In the genomic region with DNA sequence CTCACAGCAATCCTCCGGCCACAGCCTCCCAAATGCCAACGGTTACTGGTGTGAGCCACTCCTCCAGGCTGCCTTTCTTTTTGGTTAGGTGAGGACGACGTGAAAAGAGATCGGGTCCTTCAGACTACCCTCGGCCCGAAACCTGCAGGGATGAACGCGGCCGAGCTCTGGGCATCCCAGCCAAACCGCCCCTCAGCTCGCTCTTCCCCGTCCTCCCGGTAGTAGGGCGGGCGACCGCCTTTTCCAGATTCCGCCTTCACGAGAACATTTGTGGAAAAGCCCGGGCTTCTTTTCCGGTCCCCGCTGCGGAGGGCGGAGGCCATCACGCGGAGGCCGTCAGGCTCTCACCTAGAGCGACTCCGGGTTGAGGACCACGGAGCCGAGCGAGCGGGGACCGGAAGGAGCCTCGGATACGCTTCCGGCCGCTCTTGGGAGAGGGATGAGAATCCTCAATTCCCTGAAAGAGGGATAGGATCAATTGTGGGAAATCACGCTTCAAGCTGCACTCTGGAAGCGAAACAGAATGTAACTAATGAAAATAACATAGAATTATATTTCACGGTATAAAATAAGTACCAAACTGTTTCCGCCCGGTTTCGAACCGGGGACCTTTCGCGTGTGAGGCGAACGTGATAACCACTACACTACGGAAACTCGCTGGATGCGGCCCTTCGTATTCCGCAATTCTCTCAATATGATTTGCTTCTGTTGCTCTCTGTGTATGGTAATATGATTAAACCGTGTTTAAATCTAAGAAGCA, we compare ENCODE assay signal across 8 mouse cellular contexts. TPM values are rescaled to one million over a fixed set of nuclear protein-coding genes. Genes with fewer than 3 reads are reported as not detected.
DNase-seq lines count a peak whose midpoint lies in the region; ATAC-seq and TF ChIP-seq lines count a peak whose summit lies in the region.

No protein-coding gene starts in this region.

- 0 out of 2 replicates have a peak, but pooled peaks have one; percentile 4 for TF ChIP-seq EP300 in ES-Bruce4 (IDR thresholded peaks at IDR 0.05; ENCODE audit: insufficient read depth, low read depth, low read length)

- H3K4me1 ChIP-seq in ES-Bruce4 (ENCODE audit: control insufficient read depth, insufficient read depth, low read length): peaks cover 2% of the 10 kb centered on the region
- H3K4me1 ChIP-seq in cerebellum, adult 2 months (ENCODE audit: control insufficient read depth, insufficient read depth, low read length): no peaks in the 10 kb centered on the region; the same call in 1 of the 2 replicates
- H3K4me1 ChIP-seq in lung, embryonic 16.5 days (replicated peaks; ENCODE audit: control insufficient read depth, insufficient read depth, low read length): peaks cover 4% of the 10 kb centered on the region
- peaks cover 5% of the 10 kb centered on the region for H3K4me1 ChIP-seq in thymus, adult 2 months (replicated peaks; ENCODE audit: control insufficient read depth, insufficient read depth, low read length)

- ATAC-seq in hematopoietic stem cell, adult 5-6 weeks (replicated peaks in 1 of 2; ENCODE audit: insufficient read depth in 1 of 2, low FRiP score in 2 of 2, low TSS enrichment in 1 of 2, low read depth in 1 of 2, poor library complexity in 2 of 2, severe bottlenecking in 2 of 2): peak; percentile 77 to 83
- peak; percentile 90 for ATAC-seq in lung, embryonic 16.5 days (ENCODE audit: low read depth)

- peak overlapping the region; percentile 85 for H3K9ac ChIP-seq in ES-Bruce4 (ENCODE audit: low read depth, poor library complexity, severe bottlenecking)
- H3K9ac ChIP-seq in lung, embryonic 16.5 days (ENCODE audit: low read length): peak overlapping the region; percentile 80

- under 1% methylated on average over 55 of the region's 55 CpGs for WGBS in cerebellum, adult 2 months
- under 1% methylated on average over 55 of the region's 55 CpGs for WGBS in lung, embryonic 16.5 days
- under 1% methylated on average over 55 of the region's 55 CpGs for WGBS in thymus, adult 2 months

- peak overlapping the region; percentile 95 for H3K27ac ChIP-seq in ES-Bruce4 (ENCODE audit: insufficient read depth, low read length)
- peak overlapping the region; percentile 93 for H3K27ac ChIP-seq in cerebellum, adult 2 months (ENCODE audit: insufficient read depth, low read length)
- peak overlapping the region; percentile 96 for H3K27ac ChIP-seq in lung, embryonic 16.5 days (ENCODE audit: low read length)
- H3K27ac ChIP-seq in thymus, adult 2 months (ENCODE audit: control insufficient read depth, insufficient read depth, low read length): peak overlapping the region; percentile 82

- peak overlapping the region; percentile 84 for H3K4me2 ChIP-seq in lung, embryonic 16.5 days (ENCODE audit: low read depth, low read length)

- no peak for TF ChIP-seq CTCF in ES-Bruce4 (IDR thresholded peaks at IDR 0.05; ENCODE audit: low read depth, low read length)
- TF ChIP-seq CTCF in cerebellum, adult 2 months (IDR thresholded peaks at IDR 0.05; ENCODE audit: borderline replicate concordance, insufficient read depth, low read depth, low read length): no peak
- 0 out of 2 replicates have a peak, but pooled peaks have one; percentile 12 for TF ChIP-seq CTCF in thymus, adult 2 months (IDR thresholded peaks at IDR 0.05; ENCODE audit: borderline replicate concordance, control insufficient read depth, extremely low read depth, insufficient read depth, low read length, poor library complexity)

- H3K27me3 ChIP-seq in ES-Bruce4 (ENCODE audit: control insufficient read depth, insufficient read depth, low read length, poor library complexity, severe bottlenecking): no peaks in the 10 kb centered on the region
- no peaks in the 10 kb centered on the region for H3K27me3 ChIP-seq in cerebellum, adult 2 months (ENCODE audit: control insufficient read depth, insufficient read depth, low read length)
- H3K27me3 ChIP-seq in lung, embryonic 16.5 days (ENCODE audit: control insufficient read depth, insufficient read depth, low read depth, low read length): no peaks in the 10 kb centered on the region
- no peaks in the 10 kb centered on the region for H3K27me3 ChIP-seq in thymus, adult 2 months (ENCODE audit: control insufficient read depth, insufficient read depth, low read length)

- no peaks in the 10 kb centered on the region for H3K9me3 ChIP-seq in ES-Bruce4 (replicated peaks; ENCODE audit: control insufficient read depth, insufficient read depth, low read length, poor library complexity, severe bottlenecking)
- no peaks in the 10 kb centered on the region for H3K9me3 ChIP-seq in lung, embryonic 16.5 days (ENCODE audit: control insufficient read depth, low read length)

- no peak for TF ChIP-seq POLR2A in ES-Bruce4 (IDR thresholded peaks at IDR 0.05; ENCODE audit: insufficient read depth, low read length)
- peak; percentile 59; the same call in 1 of the 2 replicates for TF ChIP-seq POLR2A in cerebellum, adult 2 months (IDR thresholded peaks at IDR 0.05; ENCODE audit: borderline replicate concordance, insufficient read depth, low read length)
- TF ChIP-seq POLR2A in thymus, adult 2 months (IDR thresholded peaks at IDR 0.05; ENCODE audit: control insufficient read depth, extremely low read depth, insufficient read depth, low read length, poor library complexity): peak; percentile 56; the same call in 1 of the 2 replicates

- no peaks in the 10 kb centered on the region for H3K36me3 ChIP-seq in ES-Bruce4 (ENCODE audit: control insufficient read depth, insufficient read depth, low read length, poor library complexity, severe bottlenecking)
- H3K36me3 ChIP-seq in lung, embryonic 16.5 days (ENCODE audit: control insufficient read depth, insufficient read depth, low read length): no peaks in the 10 kb centered on the region
- no peaks in the 10 kb centered on the region for H3K36me3 ChIP-seq in thymus, adult 2 months (ENCODE audit: control insufficient read depth, insufficient read depth, low read length)

- H3K4me3 ChIP-seq in ES-Bruce4 (ENCODE audit: low read depth, low read length): peak overlapping the region; percentile 91
- H3K4me3 ChIP-seq in cerebellum, adult 2 months (replicated peaks; ENCODE audit: insufficient read depth, low read depth, low read length): peak overlapping the region; percentile 86
- H3K4me3 ChIP-seq in lung, embryonic 16.5 days (ENCODE audit: low read length): peak overlapping the region; percentile 70
- H3K4me3 ChIP-seq in thymus, adult 2 months (ENCODE audit: control insufficient read depth, insufficient read depth, low read length): peak overlapping the region; percentile 97

- DNase-seq in cerebellum, adult 2 months: peak; percentile 89 to 94
- peak; percentile 90 for DNase-seq in forelimb bud, embryonic 11.5 days (ENCODE audit: low read depth, low spot score)
- DNase-seq in layer of hippocampus, adult 9-11 months: peak; percentile 87
- DNase-seq in ovary, adult 18-20 months (ENCODE audit: low spot score): peak; percentile 69
- peak; percentile 87 for DNase-seq in thymus, adult 2 months

RNA-seq across cellular contexts. Expression of gene Btn1a1, which starts 20.0 kb away (rescaled TPM):
- 0.40 and 0.46 TPM in 2 replicates for polyA plus RNA-seq in ES-Bruce4 (2011; ENCODE audit: insufficient read depth, insufficient read length, low read depth, missing spikeins)
- polyA plus RNA-seq in cerebellum, adult 2 months (2012; rRNA removed): 0.21 and 0.32 TPM in 2 replicates
- 0.20 TPM in 1 of 2 replicates, not detected in the other for total RNA-seq in hematopoietic stem cell, adult 5-6 weeks (2017)
- polyA plus RNA-seq in lung, embryonic 16.5 days (2015; fragmentation: Nextera tagmentation; extraction: Ambion mirVana): 0.06 and 0.10 TPM in 2 replicates
- polyA plus RNA-seq in thymus, adult 2 months (2012; rRNA removed): 0.05 and 0.15 TPM in 2 replicates

RNA-seq across cellular contexts. Expression of gene Abt1, which starts 22.1 kb away (rescaled TPM):
- polyA plus RNA-seq in ES-Bruce4 (2011; ENCODE audit: insufficient read depth, insufficient read length, low read depth, missing spikeins): 10.0 and 10.3 TPM in 2 replicates
- polyA plus RNA-seq in cerebellum, adult 2 months (2012; rRNA removed): 9.8 and 10.7 TPM in 2 replicates
- 12.5 and 18.7 TPM in 2 replicates for total RNA-seq in hematopoietic stem cell, adult 5-6 weeks (2017)
- polyA plus RNA-seq in lung, embryonic 16.5 days (2015; fragmentation: Nextera tagmentation; extraction: Ambion mirVana): 11.8 and 12.3 TPM in 2 replicates
- 4.2 and 4.5 TPM in 2 replicates for polyA plus RNA-seq in thymus, adult 2 months (2012; rRNA removed)

RNA-seq across cellular contexts. Expression of gene Btn2a2, which starts 42.9 kb away (rescaled TPM):
- polyA plus RNA-seq in ES-Bruce4 (2011; ENCODE audit: insufficient read depth, insufficient read length, low read depth, missing spikeins): 0.91 and 1.9 TPM in 2 replicates
- 0.20 and 0.21 TPM in 2 replicates for polyA plus RNA-seq in cerebellum, adult 2 months (2012; rRNA removed)
- total RNA-seq in hematopoietic stem cell, adult 5-6 weeks (2017): not detected in 2 replicates
- polyA plus RNA-seq in lung, embryonic 16.5 days (2015; fragmentation: Nextera tagmentation; extraction: Ambion mirVana): 0.20 and 0.28 TPM in 2 replicates
- 0.23 and 0.27 TPM in 2 replicates for polyA plus RNA-seq in thymus, adult 2 months (2012; rRNA removed)

Comparison
In these comparisons a context has a peak if more than half of its experiments do, and no peak if none do; other contexts are left out.
1. Peak in every context shown above with its lines: DNase-seq, ATAC-seq, H3K4me3 ChIP-seq and H3K27ac ChIP-seq.